Mouse (Mus musculus): ENCODE measurements at regions not wholly inside any gene's neighbourhood (a gene's known extent, or its start where the extent isn't known, plus 50 kb on each side); places are given as distances from the start of the nearest gene placed in this dataset.

GRCm38 (mm10) chr2:50403106-50403505 lies 106.5 kb upstream of the Mmadhc start:
- DNase-seq: no peak

- DNase-seq: no peak
Measured at GRCm38 (mm10) chr2:50398576-50398975, 102.0 kb upstream of the Mmadhc start.

- DNase-seq: no peak
Measured at GRCm38 (mm10) chr2:50377609-50378413, 81.2 kb upstream of the Mmadhc start.

- no peak for DNase-seq
Measured at GRCm38 (mm10) chr2:50373626-50374025, 77.0 kb upstream of the Mmadhc start.

- DNase-seq: no peak
Measured at GRCm38 (mm10) chr2:50373006-50373405, 76.4 kb upstream of the Mmadhc start.

GRCm38 (mm10) chr2:50368831-50369230 lies 72.2 kb upstream of the Mmadhc start:
- no peak for DNase-seq

- no peak for DNase-seq
Measured at GRCm38 (mm10) chr2:50368351-50368750, 71.8 kb upstream of the Mmadhc start.

- no peak for DNase-seq
Measured at GRCm38 (mm10) chr2:50365221-50365620, 68.6 kb upstream of the Mmadhc start.

GRCm38 (mm10) chr2:50356089-50356488 lies 59.5 kb upstream of the Mmadhc start:
- no peak for DNase-seq

- no peak for DNase-seq
Measured at GRCm38 (mm10) chr2:50347486-50348265, 51.1 kb upstream of the Mmadhc start.

Data from thymus, adult 18-20 months (tissue).